Mouse (Mus musculus) C2C12 (cell line): ENCODE results near the gene Abca14.

Experiments used
- CTCF ChIP-seq: IDR thresholded peaks from one replicate; pipeline ENCODE4 v1.5.1; 2011; ENCODE audit not compliant: control insufficient read depth, insufficient read depth, insufficient read length
- MAX ChIP-seq: IDR thresholded peaks from one replicate; pipeline ENCODE4 v1.6.1; 2011; ENCODE audit warnings: mild to moderate bottlenecking, control low read depth
- MYOD1 ChIP-seq: IDR thresholded peaks from one replicate; pipeline ENCODE4 v1.6.1; 2011; ENCODE audit warnings: low read depth; ENCODE audit not compliant: control insufficient read depth, insufficient read length

DNA sequence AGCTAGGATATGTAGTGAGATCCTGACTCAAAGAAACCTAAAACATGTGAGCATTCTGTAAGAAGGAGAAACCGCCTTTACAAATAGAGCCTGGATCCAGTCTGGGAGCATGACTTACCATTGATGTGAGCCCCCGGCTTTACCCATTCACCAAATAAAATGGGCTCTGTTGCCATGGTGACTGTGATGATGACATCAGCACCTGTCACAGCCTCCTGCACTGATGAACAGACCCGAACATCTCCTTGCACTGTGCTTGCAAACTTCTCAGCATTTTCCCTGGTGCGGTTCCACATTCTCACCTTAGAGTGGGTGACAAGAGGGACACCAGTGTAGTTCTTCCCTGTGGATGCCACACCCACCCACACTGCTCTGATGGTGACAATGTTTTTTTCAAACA is 8.6 kb upstream of the Abca14 start:
- TF ChIP-seq CTCF (no peak), MAX (no peak), MYOD1 (no peak)
